Mouse (Mus musculus) liver, embryonic 11.5 days (tissue): ENCODE data around the gene Scmh1. TPM values are rescaled to one million over a fixed set of nuclear protein-coding genes. Genes with fewer than 3 reads are reported as not detected.

Source experiments
- ATAC-seq: fragments of 200-750 bp; cut with Nextera tagmentation; replicated peaks from 2 replicates; pipeline ENCODE4 v1.8.0; 2017; ENCODE audit warnings: moderate number of reproducible peaks, mild to moderate bottlenecking, moderate TSS enrichment, moderate library complexity; ENCODE audit not compliant: low FRiP score
- DNase-seq: peaks from one replicate; pipeline ENCODE4 v3.0.0-alpha.2; 2017; ENCODE audit warnings: low spot score
- H3K27ac ChIP-seq: fragments of 300-500 bp; sonication (generic); 2 replicates; pipeline ENCODE4 v1.5.1; 2014; ENCODE audit warnings: mild to moderate bottlenecking, low read depth, low read length, control low read depth
- H3K27me3 ChIP-seq: fragments of 300-500 bp; sonication (generic); replicated peaks from 2 replicates; pipeline ENCODE4 v1.6.1; 2014; ENCODE audit warnings: low read length, mixed read lengths; ENCODE audit not compliant: control insufficient read depth, insufficient read depth
- H3K36me3 ChIP-seq: fragments of 300-500 bp; sonication (generic); 2 replicates; pipeline ENCODE4 v1.6.1; 2014; ENCODE audit warnings: mild to moderate bottlenecking, low read length, moderate library complexity, mixed read lengths; ENCODE audit not compliant: control insufficient read depth, insufficient read depth
- H3K4me1 ChIP-seq: fragments of 300-500 bp; sonication (generic); replicated peaks from 2 replicates; pipeline ENCODE4 v1.6.1; 2014; ENCODE audit warnings: low read length, mixed read lengths; ENCODE audit not compliant: control insufficient read depth, insufficient read depth
- H3K4me2 ChIP-seq: fragments of 300-500 bp; sonication (generic); 2 replicates; pipeline ENCODE4 v1.6.1; 2014; ENCODE audit warnings: mild to moderate bottlenecking, control low read depth, moderate library complexity
- H3K4me3 ChIP-seq: fragments of 300-500 bp; sonication (generic); 2 replicates; pipeline ENCODE4 v1.5.1; 2014; ENCODE audit warnings: low read depth, low read length, control low read depth
- H3K9ac ChIP-seq: fragments of 300-500 bp; sonication (generic); 2 replicates; pipeline ENCODE4 v1.6.1; 2014; ENCODE audit warnings: low read depth, low read length, control low read depth
- H3K9me3 ChIP-seq: fragments of 300-500 bp; sonication (generic); 2 replicates; pipeline ENCODE4 v1.6.1; 2016; ENCODE audit warnings: low read length, inconsistent platforms, mixed read lengths; ENCODE audit not compliant: control insufficient read depth
- WGBS: fragments of 180-500 bp; shearing (Covaris S2); extraction: QIAGEN DNeasy Blood & Tissue Kit; methylation state at CpG from one replicate; pipeline ENCODE4 v1.1.7; 2014; 5-methylcytosine and 5-hydroxymethylcytosine counted together
- polyA plus RNA-seq: library from polyadenylated mRNA; unstranded; fragments of >200 nt; fragmentation: Nextera tagmentation; extraction: Ambion mirVana; gene quantifications from 2 replicates; pipeline ENCODE4 v1.2.1, GENCODE M21; 2014

The Scmh1 gene
- polyA plus RNA-seq, 1 experiment from 2014 or later = 33.8 TPM

DNA sequence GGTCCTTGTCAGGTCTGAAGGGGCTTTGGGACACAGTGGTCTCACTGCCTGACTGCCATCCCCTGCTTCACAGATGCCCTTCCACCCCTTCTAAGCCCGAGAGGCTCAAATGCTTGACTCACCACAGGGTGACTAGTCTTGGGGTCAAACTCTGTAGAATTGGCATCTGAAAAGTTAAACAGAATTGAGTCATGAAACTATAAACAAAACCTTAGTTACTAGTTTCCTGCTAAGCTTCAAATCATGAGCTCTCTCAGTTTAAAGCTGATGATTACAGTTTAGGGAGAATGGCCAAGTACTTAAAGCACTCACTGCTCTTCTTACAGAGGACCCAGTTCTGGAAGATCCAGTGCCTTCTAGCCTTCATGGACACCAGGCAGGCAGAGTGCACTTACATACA, 139.8 kb downstream of the Scmh1 start:
- H3K9me3 ChIP-seq = no peaks in the 10 kb centered on the region
- peaks cover 66% of the 10 kb centered on the region for H3K36me3 ChIP-seq
- ATAC-seq = no peak
- no peaks in the 10 kb centered on the region for H3K27me3 ChIP-seq
- H3K4me2 ChIP-seq = no peak overlapping the region
- 76% methylated on average over 1 of the region's 1 CpGs for WGBS
- no peak for DNase-seq
- H3K4me1 ChIP-seq = no peaks in the 10 kb centered on the region
- no peak overlapping the region for H3K27ac ChIP-seq
- H3K9ac ChIP-seq = no peak overlapping the region
- no peak overlapping the region for H3K4me3 ChIP-seq

DNA sequence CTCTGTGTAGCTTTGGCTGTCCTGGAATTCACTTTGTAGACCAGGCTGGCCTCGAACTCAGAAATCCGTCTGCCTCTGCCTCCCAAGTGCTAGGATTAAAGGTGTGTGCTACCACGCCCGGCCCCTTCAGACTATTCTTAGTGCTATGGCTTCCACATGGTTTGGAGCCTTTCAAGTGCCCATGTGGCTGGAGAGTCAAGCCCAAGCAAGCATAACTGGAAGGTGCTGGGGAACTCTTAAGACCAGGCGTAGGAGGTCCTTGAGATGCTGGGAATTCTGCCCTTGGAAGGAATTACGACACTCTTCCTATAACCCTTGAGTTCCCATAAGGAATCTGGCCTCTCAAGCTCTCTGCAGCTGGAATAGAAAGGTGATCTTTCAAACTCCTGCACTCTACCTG, 151.5 kb downstream of the Scmh1 start:
- no peaks in the 10 kb centered on the region for H3K4me1 ChIP-seq
- ATAC-seq = no peak
- H3K9me3 ChIP-seq = no peaks in the 10 kb centered on the region
- H3K36me3 ChIP-seq = peaks cover 50% of the 10 kb centered on the region
- H3K27ac ChIP-seq = no peak overlapping the region
- no peak overlapping the region for H3K4me2 ChIP-seq
- no peaks in the 10 kb centered on the region for H3K27me3 ChIP-seq
- H3K4me3 ChIP-seq = no peak overlapping the region
- DNase-seq = no peak
- 91% methylated on average over 6 of the region's 6 CpGs for WGBS
- H3K9ac ChIP-seq = no peak overlapping the region

DNA sequence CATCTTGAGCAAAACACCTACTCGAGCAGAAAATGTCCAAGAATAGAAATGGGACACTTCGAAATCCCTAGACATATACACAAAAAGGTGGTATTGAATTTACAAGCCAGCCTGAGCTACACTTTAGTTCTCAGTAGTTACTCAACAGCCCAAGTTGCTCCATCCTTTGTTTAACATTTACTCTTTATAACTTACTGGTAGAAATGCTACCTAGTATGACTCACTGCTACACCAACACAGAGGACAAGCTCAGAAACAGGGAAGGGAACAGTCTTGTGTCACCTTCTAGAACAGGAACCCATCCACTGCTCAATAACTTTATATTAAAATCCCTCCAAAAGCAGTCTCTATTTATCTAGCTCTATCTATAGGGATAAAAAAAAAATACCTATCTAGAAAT, 160.6 kb downstream of the Scmh1 start:
- Histone ChIP-seq H3K36me3 (peaks cover 30% of the 10 kb centered on the region), H3K4me3 (no peak overlapping the region), H3K27me3 (no peaks in the 10 kb centered on the region), H3K27ac (no peak overlapping the region), H3K9me3 (no peaks in the 10 kb centered on the region), H3K4me1 (peaks cover 17% of the 10 kb centered on the region), H3K9ac (no peak overlapping the region), H3K4me2 (no peak overlapping the region)
- WGBS = 86% methylated on average over 2 of the region's 2 CpGs
- ATAC-seq (no peak), DNase-seq (no peak)

DNA sequence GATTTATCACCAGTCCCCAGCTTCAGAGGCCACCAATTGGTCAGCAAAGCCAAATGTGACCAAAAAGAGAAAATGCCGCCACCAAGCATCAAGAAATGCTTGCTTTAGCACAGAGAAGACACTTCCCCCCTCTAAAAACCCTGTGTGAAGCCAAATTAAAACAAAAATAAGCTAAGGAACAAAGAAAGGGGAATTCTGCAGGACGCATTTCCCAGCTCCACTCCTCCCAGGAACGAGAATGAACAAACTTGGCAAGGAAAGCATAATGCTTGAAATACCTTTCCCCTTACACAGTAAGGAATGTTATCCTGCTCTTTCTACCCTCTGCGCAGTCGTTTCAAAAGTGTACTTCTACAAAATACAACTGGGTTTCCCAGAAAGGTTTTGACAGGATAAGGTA, 162.9 kb downstream of the Scmh1 start:
- DNase-seq (no peak), ATAC-seq (no peak)
- no peak overlapping the region for H3K27ac ChIP-seq
- peaks cover 22% of the 10 kb centered on the region for H3K4me1 ChIP-seq
- H3K4me2 ChIP-seq = peak overlapping the region; percentile 96
- H3K9ac ChIP-seq = no peak overlapping the region
- H3K27me3 ChIP-seq = no peaks in the 10 kb centered on the region
- WGBS = 64% methylated on average over 5 of the region's 5 CpGs
- no peaks in the 10 kb centered on the region for H3K9me3 ChIP-seq
- H3K36me3 ChIP-seq = peaks cover 18% of the 10 kb centered on the region
- H3K4me3 ChIP-seq = peak overlapping the region; percentile 16

DNA sequence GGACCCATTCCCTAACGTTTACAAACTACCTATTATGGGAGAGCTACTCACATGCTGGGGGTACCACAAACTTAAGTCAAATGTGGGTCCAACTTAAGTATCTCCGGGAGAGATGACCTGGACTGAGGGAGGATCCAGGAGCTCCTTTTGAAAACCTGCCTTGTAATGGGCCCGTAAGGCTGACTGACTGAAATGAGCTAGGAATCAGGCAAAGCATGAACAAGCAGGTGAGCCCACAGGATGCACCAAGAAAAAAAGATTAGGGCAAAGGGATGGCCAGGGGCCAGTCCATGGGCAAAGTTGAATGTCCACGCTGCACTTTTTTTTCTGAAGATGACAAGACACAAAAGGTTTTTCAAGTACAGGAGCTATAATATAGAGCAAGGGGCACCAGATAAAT, 163.9 kb downstream of the Scmh1 start:
- Histone ChIP-seq H3K9me3 (no peaks in the 10 kb centered on the region), H3K36me3 (peaks cover 11% of the 10 kb centered on the region), H3K27ac (no peak overlapping the region; the same call in 1 of the 2 replicates), H3K9ac (peak overlapping the region; percentile 97), H3K4me3 (peak overlapping the region; percentile 94), H3K4me2 (peak overlapping the region; percentile 96), H3K4me1 (peaks cover 22% of the 10 kb centered on the region), H3K27me3 (no peaks in the 10 kb centered on the region)
- WGBS = 6% methylated on average over 4 of the region's 4 CpGs
- ATAC-seq (no peak), DNase-seq (no peak)

DNA sequence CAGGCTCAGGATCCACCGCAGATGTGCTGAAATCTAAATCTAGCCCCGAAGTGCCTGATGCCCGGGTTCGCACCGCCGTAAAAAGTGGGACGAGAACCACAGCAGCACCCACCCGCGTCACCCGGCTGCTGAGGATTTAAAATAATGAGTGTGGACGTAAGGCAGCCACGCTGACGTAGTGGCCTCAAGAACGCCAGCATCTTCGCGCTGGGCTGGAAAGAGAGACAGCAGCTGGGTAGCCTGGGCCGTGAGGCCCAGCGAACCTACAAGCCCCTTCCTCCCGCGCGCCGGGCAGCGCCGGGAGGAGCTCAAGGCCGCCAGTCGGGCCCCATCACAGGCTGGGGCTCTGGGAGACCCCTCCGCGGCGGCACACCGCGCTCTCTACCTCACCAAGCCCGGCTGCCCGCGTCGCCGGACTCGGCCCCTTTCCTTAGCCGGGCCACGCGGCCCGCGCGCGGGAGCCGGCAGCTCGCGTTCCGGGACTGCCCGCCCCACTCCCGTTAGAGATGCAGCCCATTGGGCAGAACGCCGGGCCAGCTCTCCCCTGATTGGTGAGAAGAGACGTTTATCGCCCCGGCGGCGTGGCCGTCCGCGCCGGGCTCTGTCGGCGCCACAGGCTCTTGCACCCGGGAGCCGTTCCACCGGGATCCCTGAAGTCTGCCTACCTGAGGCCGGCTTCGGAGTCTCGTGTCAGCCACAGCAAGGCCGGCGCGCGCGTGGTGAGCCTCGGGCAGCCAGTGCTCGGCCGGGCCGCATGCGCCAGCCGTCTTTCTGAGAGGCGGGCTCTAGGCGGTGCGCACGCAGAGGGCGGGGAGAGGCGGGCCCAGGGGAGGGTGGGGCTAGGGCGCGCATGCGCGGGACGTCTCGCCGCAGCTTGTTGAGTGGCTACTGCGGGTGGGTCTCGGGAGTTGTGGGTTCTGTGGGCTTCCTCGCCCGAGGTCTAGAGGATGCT, 164.7 kb downstream of the Scmh1 start, which contains the start of gene Ctps:
Gene Ctps (minus strand): TSS at position 791 of the 952 bp plus-strand sequence.
- peak within 1 kb of the TSS; percentile 97 for H3K9ac ChIP-seq
- H3K4me3 ChIP-seq = peak within 1 kb of the TSS; percentile 94
- peaks cover 4% of the 10 kb centered on the region; the same call in 1 of the 2 replicates for H3K36me3 ChIP-seq
- DNase-seq (peak; percentile 99), ATAC-seq (peak; percentile 96)
- H3K4me2 ChIP-seq = peak within 1 kb of the TSS; percentile 96
- no peaks in the 10 kb centered on the region for H3K27me3 ChIP-seq
- under 1% methylated on average over 97 of the region's 97 CpGs for WGBS
- peaks cover 22% of the 10 kb centered on the region for H3K4me1 ChIP-seq
- peak within 1 kb of the TSS; percentile 84 for H3K27ac ChIP-seq
- H3K9me3 ChIP-seq = no peaks in the 10 kb centered on the region

DNA sequence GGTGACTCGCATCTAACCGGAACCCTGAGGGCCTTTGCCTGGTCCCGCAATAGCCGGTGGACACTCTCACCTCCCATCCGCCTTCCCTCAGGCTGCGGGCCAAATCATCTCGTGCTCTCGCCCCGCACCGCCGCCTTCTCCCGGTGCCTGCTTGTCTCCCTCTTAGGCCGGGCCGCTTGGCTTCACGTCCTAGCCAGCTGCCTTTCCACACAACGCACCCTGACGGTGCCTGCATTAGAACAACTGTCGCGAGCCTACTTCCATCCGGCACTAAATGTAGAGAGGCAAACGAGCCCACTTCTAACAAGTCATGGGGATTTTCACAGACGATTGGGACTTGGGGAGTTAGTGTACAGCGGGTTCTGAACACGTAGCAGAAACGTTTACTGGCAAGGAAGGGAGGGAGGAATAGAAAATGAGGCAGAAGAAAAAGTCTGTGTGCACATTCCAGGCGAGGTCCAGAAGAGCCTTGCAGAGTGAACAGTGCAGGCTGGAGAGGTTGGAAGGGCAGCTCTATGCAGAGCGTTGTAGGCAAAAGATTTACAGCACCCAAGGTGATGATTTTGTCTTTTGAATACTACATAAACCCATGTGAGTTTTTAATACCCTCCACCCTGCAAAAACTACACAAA, 165.5 kb downstream of the Scmh1 start:
- ATAC-seq = peak; percentile 59
- H3K36me3 ChIP-seq = no peaks in the 10 kb centered on the region; the same call in 1 of the 2 replicates
- peak overlapping the region; percentile 84 for H3K27ac ChIP-seq
- peak overlapping the region; percentile 96 for H3K4me2 ChIP-seq
- no peak for DNase-seq
- H3K9ac ChIP-seq = peak overlapping the region; percentile 97
- H3K4me3 ChIP-seq = peak overlapping the region; percentile 94
- peaks cover 22% of the 10 kb centered on the region for H3K4me1 ChIP-seq
- 3% methylated on average over 27 of the region's 27 CpGs for WGBS
- H3K9me3 ChIP-seq = no peaks in the 10 kb centered on the region
- no peaks in the 10 kb centered on the region for H3K27me3 ChIP-seq

DNA sequence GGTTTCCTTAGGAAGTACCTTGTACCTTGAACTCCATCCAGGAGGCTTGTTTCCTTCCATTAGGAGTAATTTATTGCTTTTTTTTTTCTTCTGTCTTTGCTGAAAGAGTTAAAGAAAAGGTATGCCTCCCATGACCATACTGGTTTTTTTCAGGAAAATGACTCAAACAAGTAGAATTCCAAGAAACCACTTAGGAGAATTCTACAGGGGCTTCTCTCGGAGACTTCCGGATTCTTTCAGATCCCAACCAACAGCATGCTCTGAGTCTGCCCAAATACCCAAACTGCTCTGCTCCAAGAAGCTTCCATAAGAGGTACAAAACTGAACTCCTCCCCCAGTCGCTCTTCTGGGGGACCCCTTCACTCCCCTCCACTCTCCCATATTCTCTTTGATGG, 166.0 kb downstream of the Scmh1 start:
- Histone ChIP-seq H3K4me1 (peaks cover 22% of the 10 kb centered on the region), H3K9ac (no peak overlapping the region; the same call in 1 of the 2 replicates), H3K4me3 (peak overlapping the region; percentile 94), H3K4me2 (peak overlapping the region; percentile 96), H3K9me3 (no peaks in the 10 kb centered on the region), H3K36me3 (no peaks in the 10 kb centered on the region; the same call in 1 of the 2 replicates), H3K27ac (no peak overlapping the region), H3K27me3 (no peaks in the 10 kb centered on the region)
- WGBS = 72% methylated on average over 3 of the region's 3 CpGs
- DNase-seq = no peak
- no peak for ATAC-seq
